Mouse (Mus musculus): ENCODE measurements around the gene Styxl1. TPM values are rescaled to one million over a fixed set of nuclear protein-coding genes. Genes with fewer than 3 reads are reported as not detected.

The Styxl1 gene
- polyA plus RNA-seq, 1 experiment = 0.42 TPM

DNA sequence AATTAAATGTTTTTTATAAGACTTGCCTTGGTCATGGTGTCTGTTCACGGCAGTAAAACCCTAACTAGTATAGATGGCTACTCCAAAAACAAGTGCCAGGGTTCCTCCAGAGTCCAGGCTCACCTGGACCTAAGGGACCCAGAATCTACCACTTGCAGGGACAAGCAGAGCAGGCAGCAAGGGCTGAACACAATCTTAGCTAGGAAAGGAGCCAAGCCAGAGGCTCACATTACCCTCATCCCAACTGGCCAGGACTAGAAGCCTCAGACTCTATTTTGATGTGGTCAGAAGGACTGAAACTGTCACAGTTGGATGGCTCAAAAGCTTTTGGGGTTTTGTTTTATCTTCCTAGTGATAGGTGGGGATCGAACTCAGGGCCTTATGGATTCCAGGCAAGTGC lies 26.6 kb downstream of the Styxl1 start:
- Histone ChIP-seq H3K36me3 (ENCODE audit: control insufficient read depth, insufficient read depth, low read length, poor library complexity, severe bottlenecking) (no peaks in the 10 kb centered on the region), H3K27ac (ENCODE audit: insufficient read depth, low read length) (no peak overlapping the region), H3K9me3 (replicated peaks; ENCODE audit: control insufficient read depth, insufficient read depth, low read length, poor library complexity, severe bottlenecking) (no peaks in the 10 kb centered on the region), H3K4me1 (ENCODE audit: control insufficient read depth, insufficient read depth, low read length) (no peaks in the 10 kb centered on the region), H3K9ac (ENCODE audit: low read depth, poor library complexity, severe bottlenecking) (no peak overlapping the region), H3K27me3 (ENCODE audit: control insufficient read depth, insufficient read depth, low read length, poor library complexity, severe bottlenecking) (no peaks in the 10 kb centered on the region), H3K4me3 (ENCODE audit: low read depth, low read length) (no peak overlapping the region)
- TF ChIP-seq EP300 (IDR thresholded peaks at IDR 0.05; ENCODE audit: insufficient read depth, low read depth, low read length) (no peak), CTCF (IDR thresholded peaks at IDR 0.05; ENCODE audit: low read depth, low read length) (no peak), POLR2A (IDR thresholded peaks at IDR 0.05; ENCODE audit: insufficient read depth, low read length) (no peak)

DNA sequence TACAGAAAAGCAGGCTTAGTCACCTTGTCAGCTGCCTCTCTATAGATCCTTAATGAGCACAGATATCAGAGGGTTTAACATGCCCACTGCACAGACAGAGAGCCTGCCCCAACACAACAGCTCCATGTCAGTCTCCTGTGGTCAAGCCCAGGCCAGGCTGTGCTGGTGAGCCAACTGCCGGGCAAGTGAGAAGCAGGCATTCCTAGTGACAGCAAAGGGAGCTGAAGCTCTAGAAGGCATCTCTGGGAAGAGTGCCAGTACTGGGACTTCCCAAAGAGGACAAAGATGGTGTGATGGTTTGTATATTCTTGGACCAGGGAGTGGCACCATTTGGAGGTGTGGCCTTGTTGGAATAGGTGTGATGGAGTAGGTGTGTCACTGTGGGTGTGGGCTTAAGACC lies 27.1 kb downstream of the Styxl1 start:
- Histone ChIP-seq H3K27me3 (ENCODE audit: control insufficient read depth, insufficient read depth, low read length, poor library complexity, severe bottlenecking) (no peaks in the 10 kb centered on the region), H3K9me3 (replicated peaks; ENCODE audit: control insufficient read depth, insufficient read depth, low read length, poor library complexity, severe bottlenecking) (no peaks in the 10 kb centered on the region), H3K4me3 (ENCODE audit: low read depth, low read length) (no peak overlapping the region), H3K9ac (ENCODE audit: low read depth, poor library complexity, severe bottlenecking) (no peak overlapping the region), H3K36me3 (ENCODE audit: control insufficient read depth, insufficient read depth, low read length, poor library complexity, severe bottlenecking) (no peaks in the 10 kb centered on the region), H3K4me1 (ENCODE audit: control insufficient read depth, insufficient read depth, low read length) (no peaks in the 10 kb centered on the region), H3K27ac (ENCODE audit: insufficient read depth, low read length) (no peak overlapping the region)
- no peak for TF ChIP-seq CTCF (IDR thresholded peaks at IDR 0.05; ENCODE audit: low read depth, low read length)
- TF ChIP-seq EP300 (IDR thresholded peaks at IDR 0.05; ENCODE audit: insufficient read depth, low read depth, low read length) = no peak
- no peak for TF ChIP-seq POLR2A (IDR thresholded peaks at IDR 0.05; ENCODE audit: insufficient read depth, low read length)

DNA sequence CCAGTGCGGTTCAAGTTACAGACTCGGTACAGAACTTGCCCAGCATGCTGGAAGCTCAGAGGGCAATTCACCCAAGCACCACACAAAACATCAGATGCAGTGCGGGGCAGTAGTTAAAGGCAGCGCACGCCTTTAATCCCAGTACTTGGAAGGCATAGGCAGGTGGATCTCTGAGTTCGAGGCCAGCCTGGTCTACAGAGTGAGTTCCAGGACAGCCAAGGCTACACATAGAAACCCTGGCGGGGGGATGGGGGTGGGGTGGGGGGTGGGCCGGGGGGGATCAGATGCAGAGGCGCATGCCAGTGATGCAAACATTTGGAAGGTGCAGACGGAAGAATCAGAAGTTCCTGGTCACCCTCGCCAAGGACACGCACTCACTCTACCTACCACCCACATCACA lies 33.4 kb downstream of the Styxl1 start:
- H3K9ac ChIP-seq (ENCODE audit: low read depth, poor library complexity, severe bottlenecking) = peak overlapping the region; percentile 17; the same call in 1 of the 2 replicates
- no peaks in the 10 kb centered on the region for H3K27me3 ChIP-seq (ENCODE audit: control insufficient read depth, insufficient read depth, low read length, poor library complexity, severe bottlenecking)
- peak overlapping the region; percentile 12; the same call in 1 of the 2 replicates for H3K27ac ChIP-seq (ENCODE audit: insufficient read depth, low read length)
- no peaks in the 10 kb centered on the region for H3K9me3 ChIP-seq (replicated peaks; ENCODE audit: control insufficient read depth, insufficient read depth, low read length, poor library complexity, severe bottlenecking)
- no peaks in the 10 kb centered on the region for H3K36me3 ChIP-seq (ENCODE audit: control insufficient read depth, insufficient read depth, low read length, poor library complexity, severe bottlenecking)
- TF ChIP-seq EP300 (IDR thresholded peaks at IDR 0.05; ENCODE audit: insufficient read depth, low read depth, low read length) (no peak), POLR2A (IDR thresholded peaks at IDR 0.05; ENCODE audit: insufficient read depth, low read length) (no peak), CTCF (IDR thresholded peaks at IDR 0.05; ENCODE audit: low read depth, low read length) (no peak)
- peak overlapping the region; percentile 48 for H3K4me3 ChIP-seq (ENCODE audit: low read depth, low read length)
- peaks cover 2% of the 10 kb centered on the region for H3K4me1 ChIP-seq (ENCODE audit: control insufficient read depth, insufficient read depth, low read length)

DNA sequence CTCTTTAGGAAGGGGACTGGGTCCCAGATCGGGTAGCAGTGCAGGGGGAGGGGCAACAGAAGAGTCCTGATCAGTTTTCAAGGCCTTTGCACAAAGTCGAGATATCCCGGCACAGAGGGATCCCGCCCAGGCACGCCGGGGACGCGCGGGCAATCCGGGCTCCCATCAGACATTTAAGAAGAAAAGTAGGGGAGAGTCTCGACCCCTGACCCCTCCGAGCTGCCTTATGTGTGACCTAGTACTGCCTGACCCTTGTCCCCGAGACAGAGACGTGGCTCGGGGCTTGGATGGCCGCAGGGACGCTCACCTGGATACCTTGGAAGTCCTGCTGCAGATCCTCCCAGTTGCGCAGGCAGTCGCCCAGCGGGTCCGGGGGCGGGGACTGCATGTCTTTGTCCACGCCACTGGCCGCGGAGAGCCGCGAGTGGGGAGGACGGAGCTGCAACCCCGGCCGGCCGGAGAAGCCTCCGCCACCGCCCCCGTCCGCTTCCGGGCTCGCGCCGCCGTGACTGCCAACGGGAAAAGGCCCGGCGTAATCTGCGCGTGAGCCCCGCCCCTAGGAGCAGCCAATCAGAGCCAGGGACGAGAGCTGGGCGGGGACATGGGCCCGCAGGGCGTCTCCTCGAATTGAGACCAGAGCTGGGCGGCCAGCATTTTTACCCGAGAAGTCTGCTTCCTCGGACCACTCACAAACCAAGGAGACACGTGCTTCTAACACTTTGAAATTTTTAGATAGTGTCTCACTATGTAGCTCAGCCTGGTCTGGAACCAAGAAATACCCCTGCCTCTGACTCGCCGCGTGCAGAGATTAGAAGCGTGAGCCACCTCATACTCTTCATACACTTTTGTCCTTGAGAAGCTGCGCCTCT lies 34.2 kb downstream of the Styxl1 start, which contains the start of gene Tmem120a:
Gene Tmem120a, minus strand, starts transcription at position 708 of the 869 bp plus-strand sequence.
- H3K9me3 ChIP-seq (replicated peaks; ENCODE audit: control insufficient read depth, insufficient read depth, low read length, poor library complexity, severe bottlenecking) = no peaks in the 10 kb centered on the region
- H3K36me3 ChIP-seq (ENCODE audit: control insufficient read depth, insufficient read depth, low read length, poor library complexity, severe bottlenecking) = no peaks in the 10 kb centered on the region
- no peaks in the 10 kb centered on the region for H3K27me3 ChIP-seq (ENCODE audit: control insufficient read depth, insufficient read depth, low read length, poor library complexity, severe bottlenecking)
- H3K9ac ChIP-seq (ENCODE audit: low read depth, poor library complexity, severe bottlenecking) = peak within 1 kb of the TSS; percentile 79
- TF ChIP-seq CTCF (IDR thresholded peaks at IDR 0.05; ENCODE audit: low read depth, low read length) = no peak
- TF ChIP-seq POLR2A (IDR thresholded peaks at IDR 0.05; ENCODE audit: insufficient read depth, low read length) = peak; percentile 23
- peaks cover 2% of the 10 kb centered on the region for H3K4me1 ChIP-seq (ENCODE audit: control insufficient read depth, insufficient read depth, low read length)
- H3K27ac ChIP-seq (ENCODE audit: insufficient read depth, low read length) = peak within 1 kb of the TSS; percentile 12; the same call in 1 of the 2 replicates
- H3K4me3 ChIP-seq (ENCODE audit: low read depth, low read length) = peak within 1 kb of the TSS; percentile 88

DNA sequence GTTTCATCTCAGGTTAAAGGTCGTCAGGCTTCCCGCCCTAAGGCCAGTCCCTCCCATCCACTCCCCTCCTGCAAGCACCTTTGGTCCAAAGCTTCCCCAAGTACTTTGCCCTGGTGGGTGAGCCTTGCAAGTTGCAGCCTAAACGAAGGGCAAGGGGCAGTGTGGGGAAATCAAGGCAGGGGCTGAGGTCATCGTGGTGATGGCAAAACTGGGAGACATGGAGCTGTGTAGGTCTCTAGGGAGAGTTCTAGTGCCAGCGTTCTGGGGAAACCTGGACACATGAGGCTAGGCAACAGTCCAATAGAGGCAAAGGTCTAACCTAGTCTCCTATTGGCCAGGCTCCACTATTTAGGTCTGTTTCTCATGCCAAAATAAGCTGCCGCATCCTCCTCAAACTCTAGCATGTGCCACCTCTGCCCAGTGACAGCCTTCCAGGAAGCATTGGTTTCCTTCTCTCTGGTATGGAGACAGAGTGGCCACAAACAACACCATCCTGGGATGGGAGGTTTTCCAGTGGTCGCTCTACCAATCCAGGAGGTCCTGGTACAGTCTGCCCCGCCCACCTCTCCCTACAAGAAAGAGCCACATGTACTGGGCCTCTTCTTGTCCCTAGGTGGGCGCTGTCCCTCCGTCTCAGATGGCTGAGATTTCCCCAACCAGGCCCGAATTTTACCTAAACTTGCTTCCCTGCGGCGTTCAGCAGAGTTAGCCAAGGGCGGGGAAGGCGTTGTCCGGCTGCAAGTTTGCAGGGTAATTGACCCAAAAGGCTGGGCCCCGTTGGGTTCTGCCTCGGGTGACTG lies 35.0 kb downstream of the Styxl1 start:
- no peaks in the 10 kb centered on the region for H3K36me3 ChIP-seq (ENCODE audit: control insufficient read depth, insufficient read depth, low read length, poor library complexity, severe bottlenecking)
- peaks cover 2% of the 10 kb centered on the region for H3K4me1 ChIP-seq (ENCODE audit: control insufficient read depth, insufficient read depth, low read length)
- H3K9ac ChIP-seq (ENCODE audit: low read depth, poor library complexity, severe bottlenecking) = peak overlapping the region; percentile 79
- H3K4me3 ChIP-seq (ENCODE audit: low read depth, low read length) = peak overlapping the region; percentile 88
- TF ChIP-seq EP300 (IDR thresholded peaks at IDR 0.05; ENCODE audit: insufficient read depth, low read depth, low read length) (no peak), POLR2A (IDR thresholded peaks at IDR 0.05; ENCODE audit: insufficient read depth, low read length) (no peak)
- no peaks in the 10 kb centered on the region for H3K27me3 ChIP-seq (ENCODE audit: control insufficient read depth, insufficient read depth, low read length, poor library complexity, severe bottlenecking)
- no peak overlapping the region for H3K27ac ChIP-seq (ENCODE audit: insufficient read depth, low read length)
- H3K9me3 ChIP-seq (replicated peaks; ENCODE audit: control insufficient read depth, insufficient read depth, low read length, poor library complexity, severe bottlenecking) = no peaks in the 10 kb centered on the region
